Mouse (Mus musculus) CH12.LX (cell line): ENCODE results near the gene P3h3. TPM values are rescaled to one million over a fixed set of nuclear protein-coding genes. Genes with fewer than 3 reads are reported as not detected.

ENCODE experiments used
- DNase-seq: peaks from one replicate; pipeline ENCODE4 v3.0.0-alpha.2; 2013; ENCODE audit errors: extremely low read depth
- H3K27ac ChIP-seq: 2 replicates; pipeline ENCODE4 v1.5.1; 2012; ENCODE audit warnings: low read depth, mild to moderate bottlenecking, control low read depth, moderate library complexity; ENCODE audit not compliant: insufficient read depth
- H3K27me3 ChIP-seq: replicated peaks from 2 replicates; pipeline ENCODE3; 2012; ENCODE audit warnings: inconsistent platforms
- H3K36me3 ChIP-seq, 2 experiments: replicated peaks in 1 of 2; 2 replicates each; pipeline versions ENCODE3 to v1.6.1; 2012; ENCODE audit warnings: inconsistent platforms in 1 of 2, low read length in 1 of 2, mild to moderate bottlenecking in 1 of 2, mixed read lengths in 1 of 2, moderate library complexity in 1 of 2; ENCODE audit not compliant: control insufficient read depth in 1 of 2, insufficient read depth in 1 of 2
- H3K4me1 ChIP-seq, 2 experiments: 2 replicates each; pipeline ENCODE4 v1.6.1; 2012; ENCODE audit warnings: inconsistent platforms in 1 of 2, moderate library complexity in 1 of 2; ENCODE audit not compliant: insufficient read depth in 2 of 2, control insufficient read depth in 1 of 2
- H3K4me2 ChIP-seq: 2 replicates; pipeline ENCODE4 v1.6.1; 2012; ENCODE audit warnings: low read depth, mild to moderate bottlenecking, control low read depth; ENCODE audit not compliant: poor library complexity, insufficient read depth, severe bottlenecking
- H3K4me3 ChIP-seq, 3 experiments: fragments of 150-350 bp in 1 of 3; sonication (generic) in 1 of 3; replicated peaks in 1 of 3; 2 replicates each; pipeline versions ENCODE3 to v1.5.1; 2011 to 2012; ENCODE audit warnings: low read depth in 2 of 3, low read length in 2 of 3, mild to moderate bottlenecking in 2 of 3, moderate library complexity in 2 of 3, control low read depth in 1 of 3, improper control_type of control experiment in 1 of 3, inconsistent platforms in 1 of 3, mixed read lengths in 1 of 3; ENCODE audit not compliant: poor library complexity in 1 of 3
- H3K79me2 ChIP-seq: replicated peaks from 2 replicates; pipeline ENCODE4 v1.6.1; 2012; ENCODE audit warnings: mild to moderate bottlenecking, moderate library complexity; ENCODE audit not compliant: control insufficient read depth, poor library complexity, insufficient read depth, severe bottlenecking; ENCODE audit errors: extremely low read depth
- H3K9ac ChIP-seq: 2 replicates; pipeline ENCODE4 v1.6.1; 2012; ENCODE audit warnings: low read depth, mild to moderate bottlenecking, control low read depth, moderate library complexity; ENCODE audit not compliant: insufficient read depth
- H3K9me3 ChIP-seq: replicated peaks from 2 replicates; pipeline ENCODE3; 2012; ENCODE audit warnings: low read length, inconsistent platforms, mixed read lengths
- BHLHE40 ChIP-seq: IDR thresholded peaks from 2 replicates; pipeline ENCODE4 v1.6.1; 2011; ENCODE audit warnings: mild to moderate bottlenecking, low read depth, low read length, improper control_type of control experiment
- CHD1 ChIP-seq: IDR thresholded peaks from 2 replicates; pipeline ENCODE4 v1.6.1; 2012; ENCODE audit warnings: low read depth, low read length, improper control_type of control experiment, inconsistent platforms
- CHD2 ChIP-seq: IDR thresholded peaks from 2 replicates; pipeline ENCODE4 v1.6.1; 2011; ENCODE audit warnings: low read length, improper control_type of control experiment
- ETS1 ChIP-seq: conservative IDR thresholded peaks from 2 replicates; pipeline ENCODE4 v1.6.1; 2012; ENCODE audit warnings: low read depth, mild to moderate bottlenecking, inconsistent platforms, low read length, improper control_type of control experiment, moderate library complexity
- GABPA ChIP-seq: IDR thresholded peaks from 2 replicates; pipeline ENCODE4 v1.6.1; 2012; ENCODE audit warnings: low read depth, low read length, improper control_type of control experiment, inconsistent platforms; ENCODE audit not compliant: insufficient replicate concordance
- IRF4 ChIP-seq: IDR thresholded peaks from 2 replicates; pipeline ENCODE4 v1.6.1; 2014; ENCODE audit warnings: low read depth, mild to moderate bottlenecking, inconsistent platforms, low read length, improper control_type of control experiment
- JUN ChIP-seq: IDR thresholded peaks from 2 replicates; pipeline ENCODE4 v1.6.1; 2011; ENCODE audit warnings: low read depth, mild to moderate bottlenecking, low read length, improper control_type of control experiment, moderate library complexity; ENCODE audit not compliant: insufficient read depth
- MAFK ChIP-seq: IDR thresholded peaks from 2 replicates; pipeline ENCODE4 v1.6.1; 2011; ENCODE audit warnings: low read length, improper control_type of control experiment; ENCODE audit not compliant: insufficient replicate concordance
- MAX ChIP-seq: IDR thresholded peaks from 2 replicates; pipeline ENCODE4 v1.6.1; 2011; ENCODE audit warnings: low read length, improper control_type of control experiment
- MEF2A ChIP-seq: IDR thresholded peaks from 2 replicates; pipeline ENCODE4 v1.6.1; 2014; ENCODE audit warnings: low read depth, mild to moderate bottlenecking, inconsistent platforms, low read length, improper control_type of control experiment, borderline replicate concordance
- MYC ChIP-seq: IDR thresholded peaks from 2 replicates; pipeline ENCODE4 v1.6.1; 2011; ENCODE audit warnings: low read depth, mild to moderate bottlenecking, improper control_type of control experiment, low read length
- NELFE ChIP-seq: IDR thresholded peaks from 2 replicates; pipeline ENCODE4 v1.6.1; 2011; ENCODE audit warnings: low read depth, low read length, improper control_type of control experiment
- PAX5 ChIP-seq: IDR thresholded peaks from 2 replicates; pipeline ENCODE4 v1.6.1; 2012; ENCODE audit warnings: low read length, inconsistent platforms, mixed read lengths
- RCOR1 ChIP-seq: conservative IDR thresholded peaks from 2 replicates; pipeline ENCODE4 v1.6.1; 2012; ENCODE audit warnings: low read depth, mild to moderate bottlenecking, inconsistent platforms, low read length, improper control_type of control experiment
- SMC3 ChIP-seq: IDR thresholded peaks from 2 replicates; pipeline ENCODE4 v1.6.1; 2011; ENCODE audit warnings: low read depth, low read length, improper control_type of control experiment
- TBP ChIP-seq: conservative IDR thresholded peaks from 2 replicates; pipeline ENCODE4 v1.6.1; 2011; ENCODE audit warnings: low read depth, low read length, improper control_type of control experiment
- TCF12 ChIP-seq: IDR thresholded peaks from 2 replicates; pipeline ENCODE4 v1.6.1; 2014; ENCODE audit warnings: low read depth, mild to moderate bottlenecking, inconsistent platforms, low read length, improper control_type of control experiment
- UBTF ChIP-seq: IDR thresholded peaks from 2 replicates; pipeline ENCODE4 v1.6.1; 2012; ENCODE audit warnings: low read depth, mild to moderate bottlenecking, inconsistent platforms, low read length, improper control_type of control experiment, moderate library complexity
- USF1 ChIP-seq: IDR thresholded peaks from 2 replicates; pipeline ENCODE4 v1.6.1; 2014; ENCODE audit warnings: low read depth, mild to moderate bottlenecking, inconsistent platforms, low read length, improper control_type of control experiment
- ZC3H11A ChIP-seq: IDR thresholded peaks from 2 replicates; pipeline ENCODE4 v1.6.1; 2012; ENCODE audit warnings: low read depth, mild to moderate bottlenecking, inconsistent platforms, low read length, improper control_type of control experiment
- ZMIZ1 ChIP-seq: IDR thresholded peaks from 2 replicates; pipeline ENCODE4 v1.6.1; 2012; ENCODE audit warnings: low read depth, mild to moderate bottlenecking, inconsistent platforms, low read length, improper control_type of control experiment
- ZNF384 ChIP-seq: IDR thresholded peaks from 2 replicates; pipeline ENCODE4 v1.6.1; 2012; ENCODE audit warnings: low read depth, low read length, improper control_type of control experiment, inconsistent platforms
- dilution Hi-C: fragments of 300-500 bp; cut with MboI; formaldehyde crosslinking; loops from 2 replicates; pipeline ENCODE4 v1.14.3; 2020; ENCODE audit warnings: low sequenced_read_pairs; ENCODE audit not compliant: extremely low pct_unique_long_range_greater_than_20kb, extremely low pct_ligation_motif_present
- in situ Hi-C: fragments of 300-500 bp; cut with MboI; formaldehyde crosslinking; loops from 3 replicates; pipeline ENCODE4 v1.14.3; 2019; ENCODE audit warnings: low sequenced_read_pairs, low pct_ligation_motif_present, low pct_unique_long_range_greater_than_20kb, mixed read lengths
- polyA plus RNA-seq: library from polyadenylated mRNA; unstranded; fragments of >175 nt; gene quantifications from 2 replicates; pipeline ENCODE4 v1.2.1, GENCODE M21; 2012; ENCODE audit warnings: low read depth; ENCODE audit not compliant: insufficient read length
- total RNA-seq, 2 experiments: library from RNA; depleted of rRNA; stranded (reverse); fragments of 300-350 nt in 1 of 2; fragments of >200 nt in 1 of 2; gene quantifications; 2 replicates each; pipeline ENCODE4 v1.2.3; 2012 to 2014

The P3h3 gene
- total and polyA plus RNA-seq, 3 experiments = 0.31 to 0.34 TPM; not detected in 1

GRCm38 (mm10) chr6:124861266-124861665, 3.7 kb upstream of the P3h3 start:
- H3K4me3 ChIP-seq = no peak overlapping the region
- H3K79me2 ChIP-seq = no peaks in the 10 kb centered on the region
- TF ChIP-seq NELFE = no peak
- no peak for TF ChIP-seq CHD2
- TF ChIP-seq ZC3H11A = no peak
- no peak for TF ChIP-seq ETS1
- TF ChIP-seq CHD1 = no peak
- TF ChIP-seq PAX5 = no peak
- TF ChIP-seq BHLHE40 = no peak
- TF ChIP-seq MYC = no peak
- no peak for TF ChIP-seq RCOR1
- TF ChIP-seq SMC3 = no peak
- TF ChIP-seq TBP = no peak
- no peak for TF ChIP-seq USF1
- no peak for TF ChIP-seq UBTF
- TF ChIP-seq MAFK = no peak
- TF ChIP-seq JUN = no peak
- TF ChIP-seq IRF4 = no peak
- TF ChIP-seq GABPA = no peak
- no peak for TF ChIP-seq MAX
- TF ChIP-seq ZNF384 = no peak
- no peak for TF ChIP-seq MEF2A
- TF ChIP-seq, all 38 proteins: peak for 0
- no peak overlapping the region for H3K4me2 ChIP-seq
- no peak overlapping the region for H3K9ac ChIP-seq
- H3K27me3 ChIP-seq = peaks cover 22% of the 10 kb centered on the region
- no peaks in the 10 kb centered on the region for H3K36me3 ChIP-seq
- in situ Hi-C loops = loop anchor here (25.0 kb wide), 1 partner anchor 176 kb away; the partner anchor contains the start of genes Acrbp and Ing4
- H3K9me3 ChIP-seq = no peaks in the 10 kb centered on the region
- dilution Hi-C loops = no loop called here
- DNase-seq = no peak
- no peak overlapping the region for H3K27ac ChIP-seq
- peaks cover 29 to 34% of the 10 kb centered on the region in 2 experiments for H3K4me1 ChIP-seq

DNA sequence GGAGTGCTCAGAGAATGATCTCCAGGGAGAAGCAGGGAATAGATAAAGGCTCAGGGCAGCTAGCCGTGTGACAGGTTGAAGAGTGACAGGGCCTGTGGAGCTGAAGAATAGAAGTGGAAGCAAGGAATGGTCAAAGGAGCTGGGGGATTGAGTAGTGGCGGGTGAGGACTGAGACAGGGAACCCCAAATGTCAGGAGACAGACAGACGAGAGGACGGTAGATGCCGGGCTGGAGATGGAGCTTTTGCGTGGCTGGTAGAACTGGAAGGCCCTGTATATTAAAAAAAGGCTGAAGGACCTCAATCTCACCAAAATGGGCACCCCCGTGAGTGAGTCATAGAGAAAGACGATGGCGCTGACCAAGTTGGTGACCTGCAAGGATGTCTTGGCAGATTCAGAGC, 3.0 kb upstream of the P3h3 start:
- dilution Hi-C loops = no loop called here
- no peaks in the 10 kb centered on the region for H3K9me3 ChIP-seq
- no peak overlapping the region for H3K9ac ChIP-seq
- H3K4me1 ChIP-seq = peaks cover 32 to 34% of the 10 kb centered on the region in 2 experiments
- H3K4me3 ChIP-seq = no peak overlapping the region
- TF ChIP-seq ZMIZ1 = no peak
- TF ChIP-seq TCF12 = no peak
- TF ChIP-seq JUN = no peak
- no peaks in the 10 kb centered on the region for H3K79me2 ChIP-seq
- peaks cover 27% of the 10 kb centered on the region for H3K27me3 ChIP-seq
- no peak overlapping the region for H3K27ac ChIP-seq
- in situ Hi-C loops = loop anchor here (25.0 kb wide), 1 partner anchor 177 kb away; the partner anchor contains the start of genes Acrbp and Ing4
- H3K36me3 ChIP-seq = no peaks in the 10 kb centered on the region
- no peak overlapping the region for H3K4me2 ChIP-seq
- no peak for DNase-seq
